In genomic region chr4:134092382-134093288, GRCm38 (mm10) we compare ENCODE assay signal across 9 mouse cellular contexts. TPM values are rescaled to one million over a fixed set of nuclear protein-coding genes. Genes with fewer than 3 reads are reported as not detected.
DNase-seq lines count a peak whose midpoint lies in the region; ATAC-seq lines count a peak whose summit lies in the region.
"Had no signal": no experiment of that assay in that cellular context is flagged by ENCODE, and none has a peak within 500 bp of the region (broad histone marks: within the 10 kb centered on the region; RNA-seq: fewer than 3 reads in every experiment).

No protein-coding gene starts in this region.

- 0 out of 2 replicates have a peak, but pooled peaks have one; percentile 57 for ATAC-seq in frontal cortex, adult (ENCODE audit: low TSS enrichment)
- ATAC-seq in megakaryocyte progenitor cell, adult 5-6 weeks (replicated peaks; ENCODE audit: poor library complexity), result peak; percentile 68

- no peak for DNase-seq in frontal cortex, postnatal 14 days (ENCODE audit: low spot score in 2 of 2)
- peak; percentile 36 to 45 for DNase-seq in urinary bladder, postnatal 36 days (ENCODE audit: low spot score in 2 of 2)
- no peak for DNase-seq in urinary bladder, postnatal 10 days (ENCODE audit: low spot score)
- DNase-seq in embryo, embryonic 11 days, result peak; percentile 52
- peak; percentile 61 to 71 for DNase-seq in kidney, postnatal 25 days
- peak; percentile 74 for DNase-seq in thymus, postnatal 0 days (ENCODE audit: low spot score)

RNA-seq across cellular contexts. Expression of gene Cd52, which starts 2.2 kb away (rescaled TPM):
- 291 and 358 TPM in 2 replicates for total RNA-seq in megakaryocyte progenitor cell, adult 5-6 weeks (2015)
- 339 and 505 TPM in 2 replicates for total RNA-seq in megakaryocyte progenitor cell, adult 5-6 weeks (2017)
- polyA plus RNA-seq in thymus, postnatal 0 days (2015; fragmentation: Nextera tagmentation; extraction: Ambion mirVana), result 1,124 and 1,206 TPM in 2 replicates

RNA-seq across cellular contexts. Expression of gene Ubxn11, which starts 9.7 kb away (rescaled TPM):
- 9.2 and 10.7 TPM in 2 replicates for total RNA-seq in megakaryocyte progenitor cell, adult 5-6 weeks (2015)
- total RNA-seq in megakaryocyte progenitor cell, adult 5-6 weeks (2017), result 6.5 and 7.3 TPM in 2 replicates
- 15.1 and 15.2 TPM in 2 replicates for polyA plus RNA-seq in thymus, postnatal 0 days (2015; fragmentation: Nextera tagmentation; extraction: Ambion mirVana)

RNA-seq across cellular contexts. Expression of gene Crybg2, which starts 32.0 kb away (rescaled TPM):
- 0.77 and 2.2 TPM in 2 replicates for total RNA-seq in megakaryocyte progenitor cell, adult 5-6 weeks (2015)
- total RNA-seq in megakaryocyte progenitor cell, adult 5-6 weeks (2017), result 0.37 and 0.71 TPM in 2 replicates
- 6.1 and 6.4 TPM in 2 replicates for polyA plus RNA-seq in thymus, postnatal 0 days (2015; fragmentation: Nextera tagmentation; extraction: Ambion mirVana)

RNA-seq across cellular contexts. Expression of gene Sh3bgrl3, which starts 36.0 kb away (rescaled TPM):
- 724 and 761 TPM in 2 replicates for total RNA-seq in megakaryocyte progenitor cell, adult 5-6 weeks (2015)
- 230 and 307 TPM in 2 replicates for total RNA-seq in megakaryocyte progenitor cell, adult 5-6 weeks (2017)
- polyA plus RNA-seq in thymus, postnatal 0 days (2015; fragmentation: Nextera tagmentation; extraction: Ambion mirVana), result 1,143 and 1,161 TPM in 2 replicates

RNA-seq across cellular contexts. Expression of gene Zfp683, which starts 39.0 kb away (rescaled TPM):
- not detected in 2 replicates for total RNA-seq in megakaryocyte progenitor cell, adult 5-6 weeks (2015)
- not detected in 2 replicates for total RNA-seq in megakaryocyte progenitor cell, adult 5-6 weeks (2017)
- 0.57 and 0.60 TPM in 2 replicates for polyA plus RNA-seq in thymus, postnatal 0 days (2015; fragmentation: Nextera tagmentation; extraction: Ambion mirVana)
- total RNA-seq: layer of hippocampus, postnatal 14 days had no signal

Comparison
In these comparisons a context has a peak if more than half of its experiments do, and no peak if none do; other contexts are left out.
1. DNase-seq: peak in urinary bladder, postnatal 36 days (2 of 2), embryo, embryonic 11 days (single experiment), kidney, postnatal 25 days (2 of 2) and thymus, postnatal 0 days (single experiment); none in frontal cortex, postnatal 14 days (0 of 2) and urinary bladder, postnatal 10 days (single experiment).